Mouse (Mus musculus) liver, adult 2 months (tissue): ENCODE results near the gene Ankrd13d.

ENCODE experiments used
- CTCF ChIP-seq: fragments of 200-500 bp; IDR thresholded peaks from 2 replicates; pipeline ENCODE4 v1.5.1; 2011; ENCODE audit warnings: low read depth, low read length, control low read depth
- POLR2A ChIP-seq: fragments of 200-500 bp; IDR thresholded peaks from 2 replicates; pipeline ENCODE4 v1.6.1; 2011; ENCODE audit warnings: low read length, control low read depth; ENCODE audit not compliant: insufficient read depth; ENCODE audit errors: extremely low read depth

DNA sequence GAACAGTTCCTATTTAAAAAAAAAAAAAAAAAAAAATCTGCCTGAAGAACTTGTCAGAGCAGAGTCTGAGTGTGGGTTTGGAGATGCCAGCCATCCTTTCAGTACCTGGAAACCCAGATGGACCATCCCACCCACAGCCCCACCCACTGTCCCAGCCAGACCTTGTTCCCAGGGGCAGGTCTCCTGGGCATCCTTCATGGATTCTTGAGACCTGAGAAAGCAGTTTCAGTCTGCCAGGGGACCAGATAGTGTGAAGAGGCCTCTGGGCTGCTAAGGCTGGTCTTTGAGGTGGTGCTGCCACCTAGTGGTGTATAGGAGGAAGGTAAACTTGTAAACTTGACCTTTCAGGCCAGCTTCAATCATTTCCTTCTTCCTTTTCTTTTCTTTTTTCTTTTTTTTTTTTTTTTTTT is 26.8 kb upstream of the Ankrd13d start:
- no peak for TF ChIP-seq POLR2A
- TF ChIP-seq CTCF: peak; percentile 75
